Mouse (Mus musculus) small intestine, adult 2 months (tissue): Measurements from ENCODE around the gene Dnajc4. TPM values are rescaled to one million over a fixed set of nuclear protein-coding genes. Genes with fewer than 3 reads are reported as not detected.

Source experiments
- H3K27ac ChIP-seq: fragments of 200-500 bp; 2 replicates; pipeline ENCODE4 v1.5.1; 2012; ENCODE audit warnings: low read depth, low read length, control low read depth, inconsistent platforms; ENCODE audit not compliant: insufficient read depth
- H3K27me3 ChIP-seq: fragments of 200-500 bp; 2 replicates; pipeline ENCODE4 v1.6.1; 2012; ENCODE audit warnings: mild to moderate bottlenecking, moderate library complexity, low read length, inconsistent platforms; ENCODE audit not compliant: control insufficient read depth, insufficient read depth
- H3K36me3 ChIP-seq: fragments of 200-500 bp; 2 replicates; pipeline ENCODE4 v1.6.1; 2012; ENCODE audit warnings: mild to moderate bottlenecking, low read length, control low read depth, inconsistent platforms; ENCODE audit not compliant: control insufficient read depth, insufficient read depth
- H3K4me1 ChIP-seq: fragments of 200-500 bp; 2 replicates; pipeline ENCODE4 v1.6.1; 2012; ENCODE audit warnings: low read length, inconsistent platforms, mixed read lengths; ENCODE audit not compliant: control insufficient read depth, insufficient read depth, insufficient read length
- H3K4me3 ChIP-seq: fragments of 200-500 bp; 2 replicates; pipeline ENCODE4 v1.5.1; 2012; ENCODE audit warnings: low read depth, mild to moderate bottlenecking, control low read depth, inconsistent platforms, low read length, moderate library complexity
- CTCF ChIP-seq: fragments of 200-500 bp; IDR thresholded peaks from 2 replicates; pipeline ENCODE4 v1.5.1; 2012; ENCODE audit warnings: low read depth, mild to moderate bottlenecking, control low read depth, inconsistent platforms, low read length, moderate library complexity, mixed read lengths; ENCODE audit not compliant: insufficient replicate concordance, insufficient read length; ENCODE audit errors: extremely low read depth
- POLR2A ChIP-seq: fragments of 200-500 bp; IDR thresholded peaks from 2 replicates; pipeline ENCODE4 v1.6.1; 2012; ENCODE audit warnings: low read depth, mild to moderate bottlenecking, control low read depth, inconsistent platforms, low read length, moderate library complexity
- WGBS: fragments of 180-500 bp; shearing (Covaris S2); methylation state at CpG from one replicate; pipeline ENCODE4 v1.1.7; 2018; 5-methylcytosine and 5-hydroxymethylcytosine counted together
- polyA plus RNA-seq: library from polyadenylated mRNA; depleted of rRNA; stranded (reverse); fragments of >200 nt; gene quantifications from 2 replicates; pipeline ENCODE4 v1.2.3, GENCODE M21; 2012; rRNA removed

Dnajc4 gene
- 34.1 and 53.4 TPM in 2 replicates for polyA plus RNA-seq

GRCm38 (mm10) chr19:6992011-6992858 lies at the start of gene Dnajc4:
TSS of gene Dnajc4 (minus strand) at chr19:6992572.
- WGBS: under 1% methylated on average over 37 of the region's 37 CpGs
- H3K27ac ChIP-seq: peak within 1 kb of the TSS; percentile 25

GRCm38 (mm10) chr19:7041171-7041570 lies 48.8 kb upstream of the Dnajc4 start:
- Histone ChIP-seq H3K27ac (no peak overlapping the region), H3K4me3 (no peak overlapping the region), H3K4me1 (peaks cover 5% of the 10 kb centered on the region; the same call in 1 of the 2 replicates), H3K27me3 (no peaks in the 10 kb centered on the region), H3K36me3 (no peaks in the 10 kb centered on the region)
- WGBS: 91% methylated on average over 2 of the region's 2 CpGs
- TF ChIP-seq CTCF: no peak
- TF ChIP-seq POLR2A: no peak

More at GRCm38 (mm10) chr19:6992011-6992858, at the start of gene Dnajc4:
- H3K4me3 ChIP-seq: peak within 1 kb of the TSS; percentile 88
- peaks cover 20% of the 10 kb centered on the region for H3K4me1 ChIP-seq
- TF ChIP-seq CTCF (no peak), POLR2A (peak; percentile 56; the same call in 1 of the 2 replicates)
- no peaks in the 10 kb centered on the region for H3K36me3 ChIP-seq
- H3K27me3 ChIP-seq: no peaks in the 10 kb centered on the region

DNA sequence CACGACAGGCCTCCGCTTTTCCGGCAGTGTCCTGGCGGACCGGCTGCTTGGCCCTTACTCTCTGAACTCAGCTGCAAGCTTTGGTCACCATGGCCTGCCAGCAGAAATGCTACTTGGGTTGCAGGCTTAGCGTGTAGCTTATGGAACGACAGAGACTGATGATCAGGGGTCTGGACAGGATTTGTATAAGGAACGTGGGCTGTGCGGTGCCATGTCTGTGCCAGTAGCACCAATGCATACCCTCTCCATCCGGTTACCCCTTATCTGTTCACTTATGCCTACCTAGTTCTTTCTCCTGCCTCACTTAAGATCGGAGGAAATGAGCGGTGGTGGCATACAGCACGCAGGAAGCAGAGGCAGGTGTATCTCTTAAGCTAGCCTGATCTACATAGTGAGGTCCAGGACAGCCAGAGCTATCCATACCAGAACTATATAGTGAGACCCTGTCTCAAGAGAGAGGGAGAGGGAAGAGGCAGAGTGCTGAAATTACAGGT lies 48.3 kb upstream of the Dnajc4 start:
- Histone ChIP-seq H3K4me1 (peaks cover 5% of the 10 kb centered on the region; the same call in 1 of the 2 replicates), H3K36me3 (no peaks in the 10 kb centered on the region), H3K27me3 (no peaks in the 10 kb centered on the region), H3K4me3 (peak overlapping the region; percentile 81), H3K27ac (peak overlapping the region; percentile 83)
- WGBS: 15% methylated on average over 13 of the region's 13 CpGs
- no peak for TF ChIP-seq POLR2A
- TF ChIP-seq CTCF: no peak

DNA sequence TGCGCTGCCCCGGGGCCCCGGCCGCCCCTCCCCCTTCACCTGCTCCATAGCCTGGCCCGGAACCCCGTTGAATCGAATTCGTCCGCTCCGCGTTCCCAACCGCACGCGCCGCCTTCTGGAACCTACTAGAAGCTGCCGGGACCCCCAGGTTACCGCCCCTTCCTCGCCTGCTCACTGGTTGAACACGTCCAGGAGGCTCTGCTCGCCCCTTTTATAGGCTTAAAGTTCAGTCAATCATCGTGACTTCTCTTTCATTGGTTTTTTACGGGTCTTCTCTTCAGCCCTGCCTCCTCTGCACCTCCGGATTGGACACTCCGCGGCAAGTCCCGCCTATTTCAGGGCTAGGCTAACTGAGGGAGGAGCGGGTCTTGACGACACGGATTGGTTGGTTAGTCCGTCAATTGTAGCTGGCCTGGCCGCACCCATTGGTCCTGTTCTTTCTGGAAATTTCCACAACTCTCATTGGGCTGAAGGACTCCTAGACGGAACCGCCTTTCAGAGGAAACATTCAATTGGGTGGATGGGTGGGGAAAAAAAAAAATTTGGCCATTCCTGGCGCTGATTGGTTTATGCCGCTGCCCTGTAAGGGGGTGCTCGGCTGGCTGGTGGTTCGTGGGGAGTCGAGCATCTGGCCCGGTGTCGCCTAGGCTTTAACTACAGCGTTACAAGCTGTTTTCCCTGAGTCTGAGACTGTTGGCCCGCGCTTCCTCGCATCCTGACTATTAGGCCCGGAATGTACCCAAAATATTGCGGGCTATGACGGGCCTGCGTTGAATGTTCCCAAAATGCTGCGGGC lies 47.7 kb upstream of the Dnajc4 start, which contains the start of gene Stip1:
Gene Stip1 (minus strand): TSS at position 127 of the 796 bp plus-strand sequence.
- H3K4me1 ChIP-seq: peaks cover 5% of the 10 kb centered on the region; the same call in 1 of the 2 replicates
- 1% methylated on average over 49 of the region's 49 CpGs for WGBS
- peaks cover 2% of the 10 kb centered on the region; the same call in 1 of the 2 replicates for H3K36me3 ChIP-seq
- TF ChIP-seq POLR2A (peak; percentile 95), CTCF (0 out of 2 replicates have a peak, but pooled peaks have one; percentile 4)
- peak within 1 kb of the TSS; percentile 83 for H3K27ac ChIP-seq
- no peaks in the 10 kb centered on the region for H3K27me3 ChIP-seq
- H3K4me3 ChIP-seq: peak within 1 kb of the TSS; percentile 84

GRCm38 (mm10) chr19:7039088-7039720 lies 46.8 kb upstream of the Dnajc4 start:
- no peak for TF ChIP-seq POLR2A
- no peak for TF ChIP-seq CTCF
- Histone ChIP-seq H3K27ac (no peak overlapping the region), H3K36me3 (peaks cover 7% of the 10 kb centered on the region), H3K4me3 (peak overlapping the region; percentile 84), H3K27me3 (no peaks in the 10 kb centered on the region), H3K4me1 (peaks cover 5% of the 10 kb centered on the region; the same call in 1 of the 2 replicates)
- under 1% methylated on average over 35 of the region's 35 CpGs for WGBS

- WGBS: 92% methylated on average over 5 of the region's 5 CpGs
These were observed 41.6 kb upstream of the Dnajc4 start for GRCm38 (mm10) chr19:7034006-7034405.

More at GRCm38 (mm10) chr19:7034006-7034405, 41.6 kb upstream of the Dnajc4 start:
- Histone ChIP-seq H3K4me1 (no peaks in the 10 kb centered on the region; the same call in 1 of the 2 replicates), H3K4me3 (no peak overlapping the region), H3K27ac (no peak overlapping the region), H3K27me3 (no peaks in the 10 kb centered on the region), H3K36me3 (peaks cover 49% of the 10 kb centered on the region)
- TF ChIP-seq CTCF (no peak), POLR2A (no peak)
